Mouse (Mus musculus) ES-Bruce4 (cell line): ENCODE results near the gene Ccdc63.

Experiments
- CTCF ChIP-seq: IDR thresholded peaks from one replicate; pipeline ENCODE4 v1.8.1; 2011; ENCODE audit warnings: low read depth, low read length
- POLR2A ChIP-seq: IDR thresholded peaks from one replicate; pipeline ENCODE4 v1.8.1; 2011; ENCODE audit warnings: low read length; ENCODE audit not compliant: insufficient read depth

GRCm38 (mm10) chr5:122111933-122112248, 28.7 kb downstream of the Ccdc63 start:
- TF ChIP-seq POLR2A (no peak), CTCF (no peak)
